Mouse (Mus musculus): ENCODE results near the gene Kcnip2. TPM values are rescaled to one million over a fixed set of nuclear protein-coding genes. Genes with fewer than 3 reads are reported as not detected.
"Not testable (repeated sequence)": the region's sequence is repeated elsewhere in the genome, so short reads cannot be mapped to it uniquely, and the experiment has no call there.

The Kcnip2 gene
- total RNA-seq, 2 experiments from 2014 or later = 0.09 TPM; not detected in 1

- ATAC-seq (ENCODE audit: poor library complexity, severe bottlenecking) = no peak
These were observed 3.1 kb downstream of the Kcnip2 start for GRCm38 (mm10) chr19:45812673-45813252.

GRCm38 (mm10) chr19:45812115-45812514 lies 3.7 kb downstream of the Kcnip2 start:
- peak; percentile 72 for ATAC-seq (ENCODE audit: poor library complexity, severe bottlenecking)

GRCm38 (mm10) chr19:45811028-45811674 lies 4.7 kb downstream of the Kcnip2 start:
- ATAC-seq (ENCODE audit: poor library complexity, severe bottlenecking) = no peak

- no peak for ATAC-seq (ENCODE audit: poor library complexity, severe bottlenecking)
These were observed 8.1 kb downstream of the Kcnip2 start for GRCm38 (mm10) chr19:45807732-45808131.

GRCm38 (mm10) chr19:45805817-45806216 lies 10.0 kb downstream of the Kcnip2 start:
- ATAC-seq (ENCODE audit: poor library complexity, severe bottlenecking) = not testable (repeated sequence)

GRCm38 (mm10) chr19:45804593-45805368 lies 11.1 kb downstream of the Kcnip2 start:
- peak; percentile 98 for ATAC-seq (ENCODE audit: poor library complexity, severe bottlenecking)

- ATAC-seq (ENCODE audit: poor library complexity, severe bottlenecking) = 0 out of 2 replicates have a peak, but pooled peaks have one; percentile 16
These were observed 12.5 kb downstream of the Kcnip2 start for GRCm38 (mm10) chr19:45803408-45803807.

- ATAC-seq (ENCODE audit: poor library complexity, severe bottlenecking) = no peak
These were observed 13.2 kb downstream of the Kcnip2 start for GRCm38 (mm10) chr19:45802702-45803101.

GRCm38 (mm10) chr19:45796879-45797278 lies 19.0 kb downstream of the Kcnip2 start:
- no peak for ATAC-seq (ENCODE audit: poor library complexity, severe bottlenecking)

GRCm38 (mm10) chr19:45796061-45796556 lies 19.8 kb downstream of the Kcnip2 start:
- ATAC-seq (ENCODE audit: poor library complexity, severe bottlenecking) = 0 out of 2 replicates have a peak, but pooled peaks have one; percentile 24

- ATAC-seq (ENCODE audit: poor library complexity, severe bottlenecking) = no peak
These were observed 20.4 kb downstream of the Kcnip2 start for GRCm38 (mm10) chr19:45795406-45795944.

GRCm38 (mm10) chr19:45794718-45795117 lies 21.1 kb downstream of the Kcnip2 start:
- no peak for ATAC-seq (ENCODE audit: poor library complexity, severe bottlenecking)

GRCm38 (mm10) chr19:45792404-45792803 lies 23.5 kb downstream of the Kcnip2 start:
- ATAC-seq (ENCODE audit: poor library complexity, severe bottlenecking) = no peak

- ATAC-seq (ENCODE audit: poor library complexity, severe bottlenecking) = peak; percentile 100
These were observed 25.7 kb downstream of the Kcnip2 start for GRCm38 (mm10) chr19:45789888-45790874.

- ATAC-seq (ENCODE audit: poor library complexity, severe bottlenecking) = no peak
These were observed 26.5 kb downstream of the Kcnip2 start for GRCm38 (mm10) chr19:45789365-45789764.

GRCm38 (mm10) chr19:45788337-45788736 lies 27.5 kb downstream of the Kcnip2 start:
- no peak for ATAC-seq (ENCODE audit: poor library complexity, severe bottlenecking)

- ATAC-seq (ENCODE audit: poor library complexity, severe bottlenecking) = no peak
These were observed 28.4 kb downstream of the Kcnip2 start for GRCm38 (mm10) chr19:45787450-45787849.

- ATAC-seq (ENCODE audit: poor library complexity, severe bottlenecking) = no peak
These were observed 30.4 kb downstream of the Kcnip2 start for GRCm38 (mm10) chr19:45785470-45785869.

GRCm38 (mm10) chr19:45783933-45784576 lies 31.8 kb downstream of the Kcnip2 start:
- no peak for ATAC-seq (ENCODE audit: poor library complexity, severe bottlenecking)

Data from megakaryocyte, adult 5-6 weeks (primary cell).